Mouse (Mus musculus): Measurements from ENCODE around the gene Clstn2.

- TF ChIP-seq CTCF (conservative IDR thresholded peaks at IDR 0.05; ENCODE audit: insufficient read depth, insufficient read length, low read depth, low read length) = no peak
- no peak for TF ChIP-seq POLR2A (IDR thresholded peaks at IDR 0.05; ENCODE audit: low read depth, low read length)
Observed at GRCm38 (mm10) chr9:97660989-97661388, 372.0 kb downstream of the Clstn2 start.
